In genomic region chr12:16941976-16942375, GRCm38 (mm10) we compare ENCODE assay signal across 25 mouse cellular contexts.
"Had no signal": no experiment of that assay in that cellular context is flagged by ENCODE, and none has a peak within 500 bp of the region (broad histone marks: within the 10 kb centered on the region; RNA-seq: fewer than 3 reads in every experiment).

No protein-coding gene starts in this region.

- H3K4me2 ChIP-seq: heart, embryonic 11.5 days; heart, embryonic 13.5 days; heart, embryonic 15.5 days; hindbrain, embryonic 13.5 days; hindbrain, embryonic 15.5 days; kidney, embryonic 15.5 days; limb, embryonic 13.5 days; limb, embryonic 15.5 days; liver, embryonic 12.5 days had no signal

- H3K9ac ChIP-seq: heart, embryonic 13.5 days; heart, embryonic 15.5 days; hindbrain, embryonic 13.5 days; hindbrain, embryonic 15.5 days; kidney, embryonic 15.5 days; limb, embryonic 13.5 days; limb, embryonic 15.5 days; liver, embryonic 12.5 days; liver, embryonic 14.5 days had no signal

- H3K4me1 ChIP-seq: heart, embryonic 13.5 days; heart, embryonic 15.5 days; hindbrain, embryonic 13.5 days; hindbrain, embryonic 15.5 days; kidney, embryonic 15.5 days; limb, embryonic 13.5 days; limb, embryonic 15.5 days; liver, embryonic 12.5 days had no signal

- DNase-seq: gastrocnemius, postnatal 25 days; heart, adult 18-20 months; heart, postnatal 14 days; heart, postnatal 36 days; kidney, adult 11 months; kidney, adult 2 months; kidney, adult 9 months; kidney, postnatal 25 days; kidney, postnatal 4 days; layer of hippocampus, postnatal 36 days; left cerebral cortex, postnatal 4 days had no signal

- ATAC-seq: hindbrain, postnatal 0 days; intestine, embryonic 16.5 days; liver, embryonic 12.5 days had no signal

- H3K4me3 ChIP-seq: heart, embryonic 13.5 days; heart, embryonic 15.5 days; hindbrain, embryonic 13.5 days; hindbrain, embryonic 15.5 days; kidney, embryonic 15.5 days; layer of hippocampus, adult 2 months; limb, embryonic 13.5 days; limb, embryonic 15.5 days; liver, embryonic 12.5 days had no signal

- H3K27me3 ChIP-seq: heart, embryonic 13.5 days; heart, embryonic 15.5 days; hindbrain, embryonic 13.5 days; hindbrain, embryonic 15.5 days; kidney, embryonic 15.5 days; limb, embryonic 13.5 days; limb, embryonic 15.5 days; liver, embryonic 12.5 days had no signal

- H3K9me3 ChIP-seq: heart, embryonic 13.5 days; heart, embryonic 15.5 days; hindbrain, embryonic 13.5 days; hindbrain, embryonic 15.5 days; kidney, embryonic 15.5 days; limb, embryonic 13.5 days; limb, embryonic 15.5 days; liver, embryonic 12.5 days had no signal

- H3K27ac ChIP-seq: heart, embryonic 13.5 days; heart, embryonic 15.5 days; hindbrain, embryonic 13.5 days; hindbrain, embryonic 15.5 days; hindbrain, postnatal 0 days; kidney, embryonic 15.5 days; kidney, postnatal 0 days; layer of hippocampus, adult 2 months; limb, embryonic 13.5 days; limb, embryonic 15.5 days; liver, embryonic 12.5 days; liver, embryonic 14.5 days had no signal
